Mouse (Mus musculus) frontal cortex, adult (tissue): ENCODE measurements at regions not wholly inside any gene's neighbourhood (a gene's known extent, or its start where the extent isn't known, plus 50 kb on each side); places are given as distances from the start of the nearest gene placed in this dataset.

Experiments used
- ATAC-seq: cut with Nextera tagmentation; 2 replicates; pipeline ENCODE4 v1.9.2; 2017; ENCODE audit warnings: mild to moderate bottlenecking, moderate library complexity, mixed read lengths; ENCODE audit not compliant: low TSS enrichment

GRCm38 (mm10) chrX:132452986-132453385 lies 1235.8 kb downstream of the Pcdh19 start:
- peak; percentile 76 for ATAC-seq
